Comparison of ENCODE assay signal across 8 mouse cellular contexts in the genomic region with DNA sequence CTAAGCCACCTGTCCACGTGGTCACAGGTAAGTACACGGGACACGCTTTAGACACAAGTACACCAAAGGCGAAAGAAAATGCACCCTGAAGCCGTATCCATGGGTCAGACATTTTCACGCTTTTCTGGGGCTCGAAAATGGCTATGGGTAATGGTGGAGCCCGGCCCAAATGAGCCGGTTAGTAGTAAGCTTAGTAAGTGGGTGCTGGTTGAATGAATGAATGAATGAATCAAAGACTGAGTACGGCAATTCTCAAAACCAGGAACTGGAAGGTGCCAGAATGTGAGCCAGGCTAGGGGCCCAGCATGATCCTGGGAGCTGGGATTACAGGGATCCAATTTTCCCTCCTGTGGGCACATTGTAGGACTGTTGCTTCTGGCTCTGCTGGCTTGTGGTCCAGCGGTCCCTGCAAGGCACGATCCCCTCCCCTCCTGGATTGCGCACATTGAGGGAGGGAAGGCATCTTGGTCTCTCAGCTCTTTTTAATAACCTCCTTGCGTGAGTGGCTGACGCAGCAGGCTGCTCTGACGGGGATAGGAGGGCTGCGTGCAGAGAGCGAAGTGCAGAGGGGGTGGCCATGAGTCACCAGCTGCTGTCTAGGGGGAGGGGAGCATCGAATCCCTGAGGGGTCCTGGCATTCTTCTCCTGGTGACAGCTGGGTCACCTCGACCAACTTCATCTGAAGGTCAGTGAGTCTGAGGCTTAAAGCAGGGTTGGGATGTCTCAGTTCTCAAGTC. TPM values are rescaled to one million over a fixed set of nuclear protein-coding genes. Genes with fewer than 3 reads are reported as not detected.
DNase-seq lines count a peak whose midpoint lies in the region; ATAC-seq and TF ChIP-seq lines count a peak whose summit lies in the region.

Cirbp (plus strand) TSS at position 594 of the 737 bp plus-strand sequence.

- no peak for ATAC-seq in intestine, embryonic 14.5 days (replicated peaks; ENCODE audit: low FRiP score, low TSS enrichment, low read depth)
- no peak for ATAC-seq in midbrain, embryonic 16.5 days

- H3K4me1 ChIP-seq in spleen, adult 2 months (ENCODE audit: control insufficient read depth, insufficient read depth, insufficient read length) = peaks cover 42% of the 10 kb centered on the region
- peaks cover 69% of the 10 kb centered on the region for H3K4me1 ChIP-seq in intestine, embryonic 14.5 days (replicated peaks; ENCODE audit: control insufficient read depth, insufficient read depth, low read length)
- peaks cover 47% of the 10 kb centered on the region for H3K4me1 ChIP-seq in midbrain, embryonic 16.5 days (ENCODE audit: control insufficient read depth, insufficient read depth, low read length)

- DNase-seq in spleen, adult 2 months (ENCODE audit: low read depth in 1 of 2, low spot score in 2 of 2) = no peak
- DNase-seq in spleen, postnatal 10 days (ENCODE audit: low spot score in 2 of 2) = no peak
- DNase-seq in cerebellum, postnatal 25 days = peak; percentile 61 to 69
- no peak for DNase-seq in gastrocnemius, postnatal 36 days
- DNase-seq in intestine, embryonic 14.5 days (ENCODE audit: low spot score) = peak; percentile 72
- peak; percentile 68 for DNase-seq in left cerebral cortex, postnatal 4 days
- DNase-seq in adipocyte (ENCODE audit: low spot score) = no peak

- intact Hi-C loops in gastrocnemius, postnatal 36 days (cut with DNase I) = loop anchor here (1.0 kb wide), 1 partner anchor 20 kb away; no protein-coding TSS in a partner anchor
- intact Hi-C loops in left cerebral cortex, postnatal 4 days (cut with DNase I) = loop anchor here (2.0 kb wide), 1 partner anchor 17 kb away; the partner anchor contains the start of gene Midn

- no peak for TF ChIP-seq CTCF in spleen, adult 2 months (IDR thresholded peaks at IDR 0.05; ENCODE audit: extremely low read depth, insufficient read depth, insufficient read length, insufficient replicate concordance)

- no peaks in the 10 kb centered on the region for H3K9me3 ChIP-seq in intestine, embryonic 14.5 days (ENCODE audit: control insufficient read depth, low read length)
- no peaks in the 10 kb centered on the region for H3K9me3 ChIP-seq in midbrain, embryonic 16.5 days (replicated peaks; ENCODE audit: control insufficient read depth, low read length, poor library complexity, severe bottlenecking)

- peak within 1 kb of the TSS; percentile 46; the same call in 1 of the 2 replicates for H3K4me3 ChIP-seq in spleen, adult 2 months (ENCODE audit: extremely low read depth, insufficient read depth, insufficient read length)
- peak within 1 kb of the TSS; percentile 37 for H3K4me3 ChIP-seq in intestine, embryonic 14.5 days (ENCODE audit: low read depth, low read length)
- peak within 1 kb of the TSS; percentile 50 for H3K4me3 ChIP-seq in midbrain, embryonic 16.5 days (ENCODE audit: low read depth, low read length)

- peak within 1 kb of the TSS; percentile 96 for H3K4me2 ChIP-seq in intestine, embryonic 14.5 days (ENCODE audit: low read length)
- H3K4me2 ChIP-seq in midbrain, embryonic 16.5 days (ENCODE audit: low read length) = peak within 1 kb of the TSS; percentile 97

- H3K27ac ChIP-seq in spleen, adult 2 months (ENCODE audit: insufficient read depth, low read length) = peak within 1 kb of the TSS; percentile 64
- peak within 1 kb of the TSS; percentile 98 for H3K27ac ChIP-seq in intestine, embryonic 14.5 days (ENCODE audit: low read depth)
- H3K27ac ChIP-seq in midbrain, embryonic 16.5 days (ENCODE audit: low read length) = peak within 1 kb of the TSS; percentile 100

- 47% methylated on average over 20 of the region's 20 CpGs for WGBS in spleen, adult 2 months
- 14% methylated on average over 20 of the region's 20 CpGs for WGBS in intestine, embryonic 14.5 days
- 13% methylated on average over 20 of the region's 20 CpGs for WGBS in midbrain, embryonic 16.5 days

- no peaks in the 10 kb centered on the region for H3K27me3 ChIP-seq in spleen, adult 2 months (ENCODE audit: control insufficient read depth, insufficient read depth, low read length)
- H3K27me3 ChIP-seq in intestine, embryonic 14.5 days (replicated peaks; ENCODE audit: control insufficient read depth, insufficient read depth, low read length) = no peaks in the 10 kb centered on the region
- no peaks in the 10 kb centered on the region for H3K27me3 ChIP-seq in midbrain, embryonic 16.5 days (ENCODE audit: control insufficient read depth, insufficient read depth, low read depth, low read length)

- H3K36me3 ChIP-seq in spleen, adult 2 months (ENCODE audit: control insufficient read depth, insufficient read depth, low read length) = peaks cover 10% of the 10 kb centered on the region
- peaks cover 8% of the 10 kb centered on the region for H3K36me3 ChIP-seq in intestine, embryonic 14.5 days (ENCODE audit: control insufficient read depth, insufficient read depth, low read length)
- H3K36me3 ChIP-seq in midbrain, embryonic 16.5 days (ENCODE audit: control insufficient read depth, insufficient read depth, low read length) = peaks cover 3% of the 10 kb centered on the region; the same call in 1 of the 2 replicates

- no peak for TF ChIP-seq POLR2A in spleen, adult 2 months (IDR thresholded peaks at IDR 0.05; ENCODE audit: low read depth, low read length)

- no peak within 1 kb of the TSS for H3K9ac ChIP-seq in intestine, embryonic 14.5 days (ENCODE audit: low read length)
- peak within 1 kb of the TSS; percentile 75 for H3K9ac ChIP-seq in midbrain, embryonic 16.5 days (ENCODE audit: low read depth, low read length)

RNA-seq across cellular contexts. Expression of gene Cirbp, which starts in this region (rescaled TPM):
- polyA plus RNA-seq in spleen, adult 2 months (2012; rRNA removed) = 144 and 151 TPM in 2 replicates
- 10 to 100 TPM; 22.6 to 28.3 TPM for total RNA-seq in gastrocnemius, postnatal 36 days (2021)
- polyA plus RNA-seq in intestine, embryonic 14.5 days (2014; fragmentation: Nextera tagmentation; extraction: Ambion mirVana) = 76.4 and 81.6 TPM in 2 replicates
- total RNA-seq in left cerebral cortex, postnatal 4 days (2021) = 100 to 1,000 TPM; 211 to 228 TPM
- polyA plus RNA-seq in midbrain, embryonic 16.5 days (2015; fragmentation: Nextera tagmentation; extraction: Ambion mirVana) = 380 and 398 TPM in 2 replicates

Comparison
In these comparisons a context has a peak if more than half of its experiments do, and no peak if none do; other contexts are left out.
1. RNA of gene Cirbp (total RNA-seq): 211 to 228 TPM in left cerebral cortex, postnatal 4 days; 22.6 to 28.3 TPM in gastrocnemius, postnatal 36 days; every median in the first group is over 4 times any median in the second.
2. DNase-seq: peak in cerebellum, postnatal 25 days (2 of 2), intestine, embryonic 14.5 days (single experiment) and left cerebral cortex, postnatal 4 days (single experiment); none in spleen, adult 2 months (0 of 2), spleen, postnatal 10 days (0 of 2), gastrocnemius, postnatal 36 days (0 of 2) and adipocyte (single experiment).
3. Peak in every context shown above with its lines, with median percentiles within 50 percentile points of each other: H3K27ac ChIP-seq and H3K4me3 ChIP-seq.